Mouse (Mus musculus): ENCODE measurements around the gene Osmr. TPM values are rescaled to one million over a fixed set of nuclear protein-coding genes. Genes with fewer than 3 reads are reported as not detected.
"Not testable (repeated sequence)": the region's sequence is repeated elsewhere in the genome, so short reads cannot be mapped to it uniquely, and the experiment has no call there.

The Osmr gene
- polyA plus RNA-seq, 1 experiment from 2014 or later, result 4.6 TPM

DNA sequence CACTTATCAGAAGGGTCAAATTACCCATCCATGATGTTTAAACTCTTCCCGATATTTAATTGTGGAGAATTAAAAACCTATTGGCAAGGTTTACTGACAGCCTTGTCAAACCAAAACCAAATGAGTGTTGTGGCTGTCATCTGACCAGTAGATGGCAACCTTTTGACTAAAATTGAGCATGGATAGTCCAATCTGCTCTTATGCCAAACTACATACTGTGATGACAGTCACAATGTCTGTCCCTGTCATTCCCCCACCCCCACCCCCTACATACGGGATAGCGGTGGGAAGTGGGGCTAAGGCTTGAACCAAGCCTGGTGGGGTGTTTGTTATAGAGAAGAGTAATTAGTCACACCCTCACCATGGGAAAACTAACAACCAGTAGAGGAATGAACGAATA is 34.6 kb downstream of the Osmr start:
- Histone ChIP-seq H3K4me3 (ENCODE audit: low read length) (no peak overlapping the region), H3K36me3 (ENCODE audit: control insufficient read depth, insufficient read depth) (0 out of 2 replicates have a peak, but pooled peaks cover 3% of the 10 kb centered on the region), H3K9me3 (replicated peaks; ENCODE audit: control insufficient read depth, low read length) (no peaks in the 10 kb centered on the region), H3K27me3 (ENCODE audit: control insufficient read depth, insufficient read depth, low read length) (no peaks in the 10 kb centered on the region), H3K27ac (ENCODE audit: low read length) (no peak overlapping the region), H3K4me1 (ENCODE audit: control insufficient read depth, insufficient read depth, low read length) (no peaks in the 10 kb centered on the region), H3K4me2 (ENCODE audit: low read depth, low read length) (no peak overlapping the region), H3K9ac (ENCODE audit: low read length) (no peak overlapping the region)
- WGBS, result 40% methylated on average over 4 of the region's 4 CpGs
- 0 out of 2 replicates have a peak, but pooled peaks have one; percentile 37 for ATAC-seq (replicated peaks; ENCODE audit: extremely low read depth, insufficient read depth, low FRiP score)

DNA sequence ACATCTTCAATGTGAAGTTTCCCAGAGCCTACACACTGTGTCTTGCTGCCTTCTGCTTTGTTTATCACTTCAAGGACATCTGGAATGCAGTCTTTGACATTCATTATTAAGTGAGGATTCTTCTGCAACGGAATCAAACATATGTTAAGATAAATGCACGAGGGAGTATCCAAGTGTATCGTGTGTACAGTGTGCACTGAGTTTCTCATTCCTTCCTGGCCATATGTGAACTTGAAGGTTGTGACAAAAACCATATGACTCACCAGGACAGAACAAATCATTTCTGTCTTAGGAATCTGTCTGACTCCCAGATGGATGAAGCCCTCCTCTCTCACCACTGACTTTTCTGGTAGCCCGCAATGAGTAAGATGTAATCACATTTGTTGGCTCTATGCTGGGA is 59.0 kb downstream of the Osmr start:
- Histone ChIP-seq H3K9ac (ENCODE audit: low read length) (no peak overlapping the region), H3K4me3 (ENCODE audit: low read length) (no peak overlapping the region), H3K4me2 (ENCODE audit: low read depth, low read length) (no peak overlapping the region), H3K27me3 (ENCODE audit: control insufficient read depth, insufficient read depth, low read length) (no peaks in the 10 kb centered on the region), H3K36me3 (ENCODE audit: control insufficient read depth, insufficient read depth) (0 out of 2 replicates have a peak, but pooled peaks cover 2% of the 10 kb centered on the region), H3K9me3 (replicated peaks; ENCODE audit: control insufficient read depth, low read length) (peaks cover 7% of the 10 kb centered on the region), H3K4me1 (ENCODE audit: control insufficient read depth, insufficient read depth, low read length) (no peaks in the 10 kb centered on the region), H3K27ac (ENCODE audit: low read length) (no peak overlapping the region)
- ATAC-seq (replicated peaks; ENCODE audit: extremely low read depth, insufficient read depth, low FRiP score), result no peak
- whole genome bisulfite sequencing, result 57% methylated on average over 4 of the region's 4 CpGs

DNA sequence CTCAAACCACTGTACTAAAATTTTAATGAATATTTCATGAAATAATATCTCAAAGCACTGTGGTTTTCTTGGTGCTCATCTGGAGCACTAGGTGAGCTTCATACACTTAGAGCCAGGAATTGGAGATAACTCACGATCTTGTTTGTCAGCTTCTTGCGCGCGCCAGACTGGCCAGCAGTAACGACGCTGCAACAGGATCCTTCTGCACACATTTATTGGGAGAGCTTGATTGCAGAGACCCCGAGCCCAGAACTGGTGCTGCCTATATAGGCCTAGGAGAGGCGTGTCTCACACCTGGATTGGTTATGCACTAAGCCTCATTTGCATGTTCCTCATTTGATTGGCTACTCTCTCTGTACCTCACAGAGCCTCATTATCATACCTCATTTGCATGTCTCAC is 73.6 kb downstream of the Osmr start:
- H3K4me1 ChIP-seq (ENCODE audit: control insufficient read depth, insufficient read depth, low read length); H3K27me3 ChIP-seq (ENCODE audit: control insufficient read depth, insufficient read depth, low read length); H3K4me3 ChIP-seq (ENCODE audit: low read length); ATAC-seq (replicated peaks; ENCODE audit: extremely low read depth, insufficient read depth, low FRiP score); H3K9ac ChIP-seq (ENCODE audit: low read length); H3K4me2 ChIP-seq (ENCODE audit: low read depth, low read length); H3K27ac ChIP-seq (ENCODE audit: low read length); H3K9me3 ChIP-seq (replicated peaks; ENCODE audit: control insufficient read depth, low read length): not testable (repeated sequence)
- WGBS, result 97% methylated on average over 8 of the region's 8 CpGs
- H3K36me3 ChIP-seq (ENCODE audit: control insufficient read depth, insufficient read depth), result peaks cover 29% of the 10 kb centered on the region

DNA sequence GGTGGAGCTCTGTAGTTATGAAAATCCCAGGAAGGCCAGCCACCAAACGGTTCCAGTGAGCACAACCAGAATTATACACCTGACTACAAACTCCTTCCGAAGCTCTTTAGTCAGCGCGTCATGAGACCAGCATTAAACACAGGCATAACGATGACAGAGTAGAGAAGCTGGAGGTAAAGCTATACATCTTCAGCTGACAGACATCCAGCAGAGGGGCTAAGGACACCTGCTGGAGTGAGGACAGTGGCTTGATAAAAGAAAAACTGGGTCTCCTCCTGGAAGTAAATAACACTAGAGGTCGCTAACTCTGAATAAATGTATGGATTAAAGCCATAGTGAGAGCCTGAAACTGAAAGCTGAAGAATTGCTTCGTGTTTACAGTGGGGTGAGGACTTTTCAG is 81.9 kb downstream of the Osmr start:
- H3K27ac ChIP-seq (ENCODE audit: low read length), result no peak overlapping the region
- peaks cover 61% of the 10 kb centered on the region for H3K36me3 ChIP-seq (ENCODE audit: control insufficient read depth, insufficient read depth)
- no peak overlapping the region for H3K4me2 ChIP-seq (ENCODE audit: low read depth, low read length)
- no peaks in the 10 kb centered on the region for H3K27me3 ChIP-seq (ENCODE audit: control insufficient read depth, insufficient read depth, low read length)
- H3K9ac ChIP-seq (ENCODE audit: low read length), result no peak overlapping the region
- H3K9me3 ChIP-seq (replicated peaks; ENCODE audit: control insufficient read depth, low read length), result no peaks in the 10 kb centered on the region
- ATAC-seq (replicated peaks; ENCODE audit: extremely low read depth, insufficient read depth, low FRiP score), result no peak
- no peak overlapping the region for H3K4me3 ChIP-seq (ENCODE audit: low read length)
- 86% methylated on average over 7 of the region's 7 CpGs for WGBS
- no peaks in the 10 kb centered on the region for H3K4me1 ChIP-seq (ENCODE audit: control insufficient read depth, insufficient read depth, low read length)

DNA sequence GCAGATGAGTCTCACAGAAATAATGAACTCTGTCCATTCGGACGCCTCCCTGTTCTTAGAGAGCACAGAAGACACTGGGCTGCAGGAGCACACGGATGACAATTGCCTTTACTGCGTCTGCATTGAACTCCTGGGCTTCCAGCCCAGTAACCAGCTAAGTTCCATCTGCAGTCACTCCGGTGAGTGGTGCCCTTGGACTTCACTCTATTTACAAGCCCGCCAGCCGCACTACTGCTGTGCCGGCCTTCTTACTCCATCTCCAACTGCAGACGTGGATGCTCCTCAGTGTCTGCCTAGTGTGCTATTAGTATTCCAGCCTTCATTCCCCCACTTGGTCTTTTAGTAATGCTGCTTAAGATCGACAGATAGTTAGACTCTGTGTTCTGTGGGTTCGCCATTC is 83.1 kb downstream of the Osmr start:
- Histone ChIP-seq H3K4me3 (ENCODE audit: low read length) (no peak overlapping the region), H3K36me3 (ENCODE audit: control insufficient read depth, insufficient read depth) (peaks cover 63% of the 10 kb centered on the region), H3K9ac (ENCODE audit: low read length) (no peak overlapping the region), H3K27me3 (ENCODE audit: control insufficient read depth, insufficient read depth, low read length) (no peaks in the 10 kb centered on the region), H3K4me2 (ENCODE audit: low read depth, low read length) (no peak overlapping the region), H3K9me3 (replicated peaks; ENCODE audit: control insufficient read depth, low read length) (no peaks in the 10 kb centered on the region), H3K4me1 (ENCODE audit: control insufficient read depth, insufficient read depth, low read length) (no peaks in the 10 kb centered on the region), H3K27ac (ENCODE audit: low read length) (no peak overlapping the region)
- ATAC-seq (replicated peaks; ENCODE audit: extremely low read depth, insufficient read depth, low FRiP score), result no peak
- 84% methylated on average over 11 of the region's 11 CpGs for WGBS

DNA sequence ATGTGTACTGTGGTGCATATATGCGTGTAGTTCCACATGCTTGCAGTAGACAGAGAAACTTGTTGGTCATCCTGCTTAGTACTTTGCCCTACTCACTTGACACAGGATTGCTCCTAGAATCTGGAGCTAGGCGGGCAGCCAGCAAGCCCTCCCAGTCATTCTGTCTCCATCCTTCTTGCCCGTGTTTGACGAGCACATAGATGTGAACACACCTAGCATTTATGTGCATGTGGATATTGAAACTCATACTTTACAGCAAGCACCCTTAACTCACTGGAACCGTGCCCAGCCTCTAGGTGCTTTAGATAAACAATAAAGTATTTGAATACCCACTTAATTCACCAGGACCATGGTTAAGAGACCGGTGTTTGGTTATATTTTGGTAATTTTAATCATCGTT is 84.8 kb downstream of the Osmr start:
- Histone ChIP-seq H3K27me3 (ENCODE audit: control insufficient read depth, insufficient read depth, low read length) (no peaks in the 10 kb centered on the region), H3K9me3 (replicated peaks; ENCODE audit: control insufficient read depth, low read length) (no peaks in the 10 kb centered on the region), H3K27ac (ENCODE audit: low read length) (no peak overlapping the region), H3K4me2 (ENCODE audit: low read depth, low read length) (no peak overlapping the region), H3K36me3 (ENCODE audit: control insufficient read depth, insufficient read depth) (peaks cover 60% of the 10 kb centered on the region), H3K4me3 (ENCODE audit: low read length) (no peak overlapping the region), H3K4me1 (ENCODE audit: control insufficient read depth, insufficient read depth, low read length) (no peaks in the 10 kb centered on the region), H3K9ac (ENCODE audit: low read length) (no peak overlapping the region)
- WGBS, result 76% methylated on average over 7 of the region's 7 CpGs
- no peak for ATAC-seq (replicated peaks; ENCODE audit: extremely low read depth, insufficient read depth, low FRiP score)

DNA sequence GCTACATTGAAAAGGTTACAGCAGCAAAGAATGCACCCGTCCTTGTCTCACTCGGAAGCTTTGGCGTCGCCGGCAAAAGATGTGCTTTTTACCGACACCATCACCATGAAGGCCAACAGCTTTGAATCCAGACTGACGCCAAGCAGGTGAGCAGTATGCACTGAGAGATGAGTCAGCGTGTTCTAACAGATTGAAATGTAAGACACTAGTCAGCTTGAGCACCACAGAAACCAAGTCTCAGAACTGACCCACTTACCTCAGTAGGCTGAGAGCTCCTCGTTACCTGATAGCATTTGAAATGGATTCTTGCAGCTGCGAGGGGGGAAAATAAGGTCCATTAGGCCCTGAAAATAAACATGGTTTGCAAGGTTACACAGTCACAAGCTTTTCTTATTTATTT is 87.5 kb downstream of the Osmr start:
- WGBS, result 93% methylated on average over 10 of the region's 10 CpGs
- ATAC-seq (replicated peaks; ENCODE audit: extremely low read depth, insufficient read depth, low FRiP score), result no peak
- Histone ChIP-seq H3K9me3 (replicated peaks; ENCODE audit: control insufficient read depth, low read length) (no peaks in the 10 kb centered on the region), H3K9ac (ENCODE audit: low read length) (no peak overlapping the region), H3K4me2 (ENCODE audit: low read depth, low read length) (no peak overlapping the region), H3K36me3 (ENCODE audit: control insufficient read depth, insufficient read depth) (peaks cover 56% of the 10 kb centered on the region), H3K27ac (ENCODE audit: low read length) (no peak overlapping the region), H3K27me3 (ENCODE audit: control insufficient read depth, insufficient read depth, low read length) (no peaks in the 10 kb centered on the region), H3K4me3 (ENCODE audit: low read length) (no peak overlapping the region), H3K4me1 (ENCODE audit: control insufficient read depth, insufficient read depth, low read length) (no peaks in the 10 kb centered on the region)

DNA sequence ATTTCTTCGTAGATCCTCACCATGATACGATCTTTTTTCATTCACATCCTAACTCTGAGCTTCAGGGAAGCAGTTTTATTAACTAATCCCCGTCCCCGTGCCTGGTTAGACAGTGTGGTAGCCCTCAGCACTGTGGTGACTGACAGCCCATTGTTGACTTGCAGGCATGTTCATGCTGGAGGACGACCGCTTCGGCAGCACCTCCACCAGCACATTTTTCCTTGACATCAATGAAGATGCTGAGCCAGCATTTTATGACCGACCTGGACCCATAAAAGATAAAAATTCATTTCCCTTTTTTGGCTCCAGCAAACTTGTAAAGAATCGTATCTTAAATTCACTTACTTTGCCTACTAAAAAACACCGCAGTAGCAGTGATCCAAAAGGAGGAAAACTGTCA is 88.6 kb downstream of the Osmr start:
- ATAC-seq (replicated peaks; ENCODE audit: extremely low read depth, insufficient read depth, low FRiP score), result no peak
- WGBS, result 90% methylated on average over 10 of the region's 10 CpGs
- H3K4me1 ChIP-seq (ENCODE audit: control insufficient read depth, insufficient read depth, low read length), result no peaks in the 10 kb centered on the region

DNA sequence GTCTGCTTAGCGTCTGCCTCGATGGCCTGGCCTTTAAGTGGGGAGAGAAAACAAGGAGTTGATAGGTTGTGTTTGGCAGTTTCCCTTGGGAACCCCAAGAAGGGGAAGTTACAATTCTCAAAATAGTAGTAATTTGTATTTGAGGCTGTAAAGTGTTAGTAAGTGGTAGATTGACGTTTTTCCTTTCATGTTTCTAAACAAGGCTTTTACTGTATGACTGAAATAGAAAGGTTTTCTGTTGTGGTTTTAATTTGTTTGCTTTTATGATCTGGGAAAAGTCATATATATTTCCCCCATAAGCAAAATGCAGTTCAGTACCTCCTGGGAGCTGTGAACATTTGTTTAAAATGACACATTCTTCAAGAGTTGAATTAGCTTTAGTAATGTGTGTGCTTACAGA is 102.5 kb downstream of the Osmr start:
- no peaks in the 10 kb centered on the region for H3K9me3 ChIP-seq (replicated peaks; ENCODE audit: control insufficient read depth, low read length)
- no peak overlapping the region for H3K4me3 ChIP-seq (ENCODE audit: low read length)
- no peaks in the 10 kb centered on the region for H3K4me1 ChIP-seq (ENCODE audit: control insufficient read depth, insufficient read depth, low read length)
- no peak overlapping the region for H3K9ac ChIP-seq (ENCODE audit: low read length)
- H3K4me2 ChIP-seq (ENCODE audit: low read depth, low read length), result no peak overlapping the region
- peaks cover 42% of the 10 kb centered on the region for H3K36me3 ChIP-seq (ENCODE audit: control insufficient read depth, insufficient read depth)
- no peaks in the 10 kb centered on the region for H3K27me3 ChIP-seq (ENCODE audit: control insufficient read depth, insufficient read depth, low read length)
- ATAC-seq (replicated peaks; ENCODE audit: extremely low read depth, insufficient read depth, low FRiP score), result no peak
- no peak overlapping the region for H3K27ac ChIP-seq (ENCODE audit: low read length)
- WGBS, result 87% methylated on average over 3 of the region's 3 CpGs

More for the DNA sequence above, 88.6 kb downstream of the Osmr start:
- H3K27me3 ChIP-seq (ENCODE audit: control insufficient read depth, insufficient read depth, low read length), result no peaks in the 10 kb centered on the region
- no peak overlapping the region for H3K4me3 ChIP-seq (ENCODE audit: low read length)
- H3K9ac ChIP-seq (ENCODE audit: low read length), result no peak overlapping the region
- peaks cover 56% of the 10 kb centered on the region for H3K36me3 ChIP-seq (ENCODE audit: control insufficient read depth, insufficient read depth)
- no peaks in the 10 kb centered on the region for H3K9me3 ChIP-seq (replicated peaks; ENCODE audit: control insufficient read depth, low read length)
- H3K27ac ChIP-seq (ENCODE audit: low read length), result no peak overlapping the region
- no peak overlapping the region for H3K4me2 ChIP-seq (ENCODE audit: low read depth, low read length)

Measured in heart, embryonic 16.5 days (tissue).